Comparison of ENCODE assay signal across 11 mouse cellular contexts in the genomic region with DNA sequence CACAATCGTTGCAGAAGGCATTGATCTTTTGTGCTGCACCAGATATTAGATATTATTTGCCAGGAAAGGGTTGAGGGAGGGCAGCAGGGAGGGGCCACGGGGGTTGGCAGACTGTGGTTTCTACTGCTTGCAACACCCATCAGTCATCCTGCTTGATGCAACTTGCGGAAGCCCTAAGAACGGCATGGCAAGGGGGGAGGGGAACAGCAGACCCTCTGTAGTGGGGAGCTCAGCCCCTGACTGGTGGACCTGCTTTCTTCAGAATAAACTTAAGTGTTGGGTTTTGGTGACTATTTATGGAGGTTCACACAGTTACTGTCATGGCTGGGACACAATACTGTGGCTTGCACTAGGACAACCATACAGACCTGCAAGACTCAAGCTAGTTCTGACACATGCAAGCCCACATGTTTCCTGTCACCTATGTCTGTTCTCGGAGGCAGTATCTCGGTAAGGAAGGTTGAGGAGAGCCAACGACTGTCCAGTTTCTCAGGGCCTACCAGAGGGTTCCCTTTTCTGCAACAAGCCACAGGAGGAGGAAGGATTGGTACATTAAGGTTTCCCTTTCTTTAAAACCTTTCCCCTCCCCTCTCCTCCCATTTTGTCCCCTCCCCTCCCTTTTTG. TPM values are rescaled to one million over a fixed set of nuclear protein-coding genes. Genes with fewer than 3 reads are reported as not detected.
DNase-seq lines count a peak whose midpoint lies in the region; ATAC-seq and TF ChIP-seq lines count a peak whose summit lies in the region.
"Had no signal": no experiment of that assay in that cellular context is flagged by ENCODE, and none has a peak within 500 bp of the region (broad histone marks: within the 10 kb centered on the region; RNA-seq: fewer than 3 reads in every experiment).

No protein-coding gene starts in this region.

- TF ChIP-seq CTCF in heart, postnatal 0 days (IDR thresholded peaks at IDR 0.05; ENCODE audit: low read depth) = no peak

- H3K9me3 ChIP-seq in heart, postnatal 0 days (replicated peaks; ENCODE audit: control insufficient read depth, low read length) = no peaks in the 10 kb centered on the region
- no peaks in the 10 kb centered on the region for H3K9me3 ChIP-seq in liver, embryonic 11.5 days (ENCODE audit: control insufficient read depth, low read length)
- H3K9me3 ChIP-seq: midbrain, embryonic 12.5 days had no signal

- no peaks in the 10 kb centered on the region for H3K36me3 ChIP-seq in heart, postnatal 0 days (replicated peaks; ENCODE audit: control insufficient read depth, insufficient read depth, low read length)
- H3K36me3 ChIP-seq in liver, embryonic 11.5 days (ENCODE audit: control insufficient read depth, insufficient read depth, low read length) = no peaks in the 10 kb centered on the region
- H3K36me3 ChIP-seq: midbrain, embryonic 12.5 days had no signal

- H3K27ac ChIP-seq in heart, postnatal 0 days (ENCODE audit: low read depth) = no peak overlapping the region
- no peak overlapping the region for H3K27ac ChIP-seq in liver, embryonic 11.5 days (ENCODE audit: low read depth, low read length)
- H3K27ac ChIP-seq: heart, adult 2 months; midbrain, embryonic 12.5 days had no signal

- H3K27me3 ChIP-seq in heart, postnatal 0 days (ENCODE audit: control insufficient read depth, insufficient read depth, low read length) = no peaks in the 10 kb centered on the region
- H3K27me3 ChIP-seq in liver, embryonic 11.5 days (replicated peaks; ENCODE audit: control insufficient read depth, insufficient read depth, low read length) = no peaks in the 10 kb centered on the region
- H3K27me3 ChIP-seq: midbrain, embryonic 12.5 days had no signal

- ATAC-seq in heart, postnatal 0 days (ENCODE audit: insufficient read depth, low read depth) = no peak
- ATAC-seq in liver, embryonic 11.5 days (replicated peaks; ENCODE audit: low FRiP score) = peak; percentile 36; the same call in 1 of the 2 replicates
- peak; percentile 81 for ATAC-seq in megakaryocyte progenitor cell, adult 5-6 weeks (replicated peaks; ENCODE audit: poor library complexity)
- ATAC-seq in cerebellum, adult (ENCODE audit: insufficient number of reproducible peaks, low FRiP score, low TSS enrichment) = no peak
- ATAC-seq: intestine, postnatal 0 days had no signal

- intact Hi-C loops in heart, postnatal 14 days (cut with DNase I) = no loop called here

- H3K4me2 ChIP-seq in heart, postnatal 0 days (ENCODE audit: low read depth, low read length) = peak overlapping the region; percentile 11; the same call in 1 of the 2 replicates
- peak overlapping the region; percentile 54 for H3K4me2 ChIP-seq in liver, embryonic 11.5 days
- H3K4me2 ChIP-seq: midbrain, embryonic 12.5 days had no signal

- H3K4me1 ChIP-seq in heart, postnatal 0 days (ENCODE audit: control insufficient read depth, insufficient read depth) = no peaks in the 10 kb centered on the region
- no peaks in the 10 kb centered on the region for H3K4me1 ChIP-seq in liver, embryonic 11.5 days (replicated peaks; ENCODE audit: control insufficient read depth, insufficient read depth, low read length)
- H3K4me1 ChIP-seq: midbrain, embryonic 12.5 days had no signal

- no peak for TF ChIP-seq EP300 in heart, postnatal 0 days (IDR thresholded peaks at IDR 0.05; ENCODE audit: low read depth)

- WGBS in heart, postnatal 0 days = 55% methylated on average over 7 of the region's 7 CpGs
- WGBS in liver, embryonic 11.5 days = 34% methylated on average over 7 of the region's 7 CpGs

- no peak overlapping the region for H3K4me3 ChIP-seq in heart, postnatal 0 days (ENCODE audit: low read depth, low read length)
- no peak overlapping the region; the same call in 1 of the 2 replicates for H3K4me3 ChIP-seq in liver, embryonic 11.5 days (ENCODE audit: low read depth, low read length)
- H3K4me3 ChIP-seq: heart, adult 2 months; midbrain, embryonic 12.5 days had no signal

- no peak overlapping the region for H3K9ac ChIP-seq in heart, postnatal 0 days (replicated peaks; ENCODE audit: low read depth, low read length)
- H3K9ac ChIP-seq in liver, embryonic 11.5 days (ENCODE audit: low read depth, low read length) = no peak overlapping the region
- H3K9ac ChIP-seq: midbrain, embryonic 12.5 days had no signal

- DNase-seq in heart, postnatal 0 days (ENCODE audit: low spot score) = no peak
- DNase-seq in heart, postnatal 14 days = no peak
- DNase-seq in liver, embryonic 11.5 days (ENCODE audit: low spot score) = no peak
- DNase-seq in thymus, postnatal 14 days = peak; percentile 80
- no peak for DNase-seq in embryo, embryonic 9.5 days (ENCODE audit: extremely low spot score)
- DNase-seq in neural tube, embryonic 10.5 days (ENCODE audit: extremely low spot score, low spot score) = no peak

RNA-seq across cellular contexts. Expression of a gene that starts 53.6 kb away (rescaled TPM):
- 2.9 and 4.4 TPM in 2 replicates for total RNA-seq in heart, postnatal 0 days (2014; rRNA removed; ENCODE audit: low replicate concordance)
- polyA plus RNA-seq in heart, postnatal 0 days (2015; fragmentation: Nextera tagmentation; extraction: Ambion mirVana) = 1.0 and 1.1 TPM in 2 replicates
- under 1 TPM; 0.65 to 0.73 TPM for total RNA-seq in heart, postnatal 14 days (2021)
- 0.26 TPM in 1 of 2 replicates, not detected in the other for polyA plus RNA-seq in liver, embryonic 11.5 days (2014; fragmentation: Nextera tagmentation; extraction: Ambion mirVana)
- 2.2 and 2.4 TPM in 2 replicates for total RNA-seq in megakaryocyte progenitor cell, adult 5-6 weeks (2015)
- 1.4 and 2.3 TPM in 2 replicates for total RNA-seq in megakaryocyte progenitor cell, adult 5-6 weeks (2017)

Comparison
In these comparisons a context has a peak if more than half of its experiments do, and no peak if none do; other contexts are left out.
1. ATAC-seq: peak in liver, embryonic 11.5 days (single experiment) and megakaryocyte progenitor cell, adult 5-6 weeks (single experiment); none in heart, postnatal 0 days (single experiment) and cerebellum, adult (single experiment).